Mouse (Mus musculus) mesoderm, embryonic 11.5 days (tissue): ENCODE measurements around the gene Atp5b.
"Not testable (repeated sequence)": the region's sequence is repeated elsewhere in the genome, so short reads cannot be mapped to it uniquely, and the experiment has no call there.

ENCODE experiments used
- DNase-seq: peaks from one replicate; pipeline ENCODE4 v3.0.0-alpha.2; 2012; ENCODE audit warnings: low read depth, low spot score

Atp5b gene

GRCm38 (mm10) chr10:128082880-128083421, at the start of gene Atp5b:
Gene Atp5b, plus strand, starts transcription at chr10:128083273.
- peak; percentile 99 for DNase-seq

GRCm38 (mm10) chr10:128036746-128037425, 46.2 kb upstream of the Atp5b start:
- DNase-seq, result peak; percentile 22

- no peak for DNase-seq
Measured at GRCm38 (mm10) chr10:128037921-128038320, 45.2 kb upstream of the Atp5b start.

- DNase-seq, result no peak
Measured at GRCm38 (mm10) chr10:128039167-128039566, 43.9 kb upstream of the Atp5b start.

DNA sequence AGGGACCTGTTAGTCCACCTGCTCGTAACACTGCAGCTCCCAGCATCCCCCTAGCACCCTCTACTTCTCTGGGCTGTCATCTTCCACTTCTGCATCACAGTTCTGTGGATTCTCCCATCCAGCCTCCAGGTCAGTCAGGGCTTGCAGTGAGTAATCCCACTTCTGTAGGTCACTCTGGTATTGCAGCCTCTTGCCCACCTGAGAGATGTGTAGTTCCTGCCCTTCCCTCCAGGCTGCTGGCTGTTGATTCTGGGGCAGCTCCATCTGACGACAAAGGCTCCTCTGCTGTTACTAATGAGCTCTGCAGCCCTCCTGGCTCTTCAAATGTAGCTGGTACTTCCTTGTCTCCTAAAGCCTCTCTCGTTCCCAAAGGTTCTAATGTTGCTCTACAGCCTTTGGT, 43.2 kb upstream of the Atp5b start:
- no peak for DNase-seq

GRCm38 (mm10) chr10:128040293-128040692, 42.8 kb upstream of the Atp5b start:
- DNase-seq, result no peak

DNA sequence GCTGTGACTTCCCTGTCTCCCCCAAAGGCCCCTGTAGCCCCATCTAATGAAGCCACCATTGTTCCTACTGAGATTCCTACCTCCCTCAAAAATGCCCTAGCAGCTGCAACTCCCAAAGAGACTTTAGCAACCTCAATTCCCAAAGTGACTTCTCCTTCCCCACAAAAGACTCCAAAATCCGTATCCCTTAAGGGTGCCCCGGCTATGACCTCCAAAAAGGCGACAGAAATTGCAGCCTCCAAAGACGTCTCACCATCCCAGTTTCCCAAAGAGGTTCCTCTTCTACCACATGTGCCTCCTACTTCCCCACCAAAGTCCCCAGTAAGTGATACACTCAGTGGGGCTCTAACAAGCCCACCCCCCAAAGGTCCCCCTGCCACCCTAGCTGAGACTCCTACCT, 41.4 kb upstream of the Atp5b start:
- no peak for DNase-seq

DNA sequence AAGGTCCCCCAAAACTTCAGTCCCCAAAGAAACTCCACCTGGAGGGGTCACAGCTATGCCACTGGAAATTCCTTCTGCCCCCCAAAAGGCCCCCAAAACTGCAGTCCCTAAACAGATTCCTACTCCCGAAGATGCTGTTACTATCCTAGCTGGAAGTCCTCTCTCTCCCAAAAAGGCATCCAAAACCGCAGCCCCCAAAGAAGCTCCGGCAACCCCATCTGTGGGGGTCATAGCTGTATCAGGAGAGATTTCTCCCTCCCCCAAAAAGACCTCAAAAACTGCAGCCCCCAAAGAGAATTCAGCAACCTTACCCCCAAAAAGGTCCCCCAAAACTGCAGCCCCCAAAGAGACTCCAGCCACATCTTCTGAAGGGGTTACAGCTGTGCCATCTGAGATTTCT, 40.6 kb upstream of the Atp5b start:
- no peak for DNase-seq

GRCm38 (mm10) chr10:128043041-128043835, 39.8 kb upstream of the Atp5b start:
- DNase-seq, result no peak

- DNase-seq, result no peak
Measured at GRCm38 (mm10) chr10:128048157-128048556, 34.9 kb upstream of the Atp5b start.

DNA sequence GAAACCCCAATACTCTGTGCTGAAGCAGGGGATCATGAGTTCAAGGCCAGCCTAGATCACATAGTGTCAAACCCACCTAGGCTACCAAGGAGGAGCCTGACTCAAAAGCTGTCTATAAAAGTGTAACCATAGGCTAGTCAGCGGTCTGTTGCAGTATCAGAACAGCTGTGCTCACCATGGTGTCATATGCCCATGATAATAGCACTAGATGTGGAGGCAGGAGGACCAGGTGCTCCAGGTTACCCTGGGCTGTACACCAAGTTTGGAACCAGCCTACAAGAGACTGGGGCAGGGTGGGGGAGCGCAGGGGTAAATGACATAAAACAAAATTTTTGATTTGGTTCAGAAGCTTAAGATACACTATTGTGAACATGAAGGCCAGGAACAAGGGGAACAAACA, 33.3 kb upstream of the Atp5b start:
- DNase-seq, result no peak

- DNase-seq, result no peak
Measured at GRCm38 (mm10) chr10:128050355-128050754, 32.7 kb upstream of the Atp5b start.

DNA sequence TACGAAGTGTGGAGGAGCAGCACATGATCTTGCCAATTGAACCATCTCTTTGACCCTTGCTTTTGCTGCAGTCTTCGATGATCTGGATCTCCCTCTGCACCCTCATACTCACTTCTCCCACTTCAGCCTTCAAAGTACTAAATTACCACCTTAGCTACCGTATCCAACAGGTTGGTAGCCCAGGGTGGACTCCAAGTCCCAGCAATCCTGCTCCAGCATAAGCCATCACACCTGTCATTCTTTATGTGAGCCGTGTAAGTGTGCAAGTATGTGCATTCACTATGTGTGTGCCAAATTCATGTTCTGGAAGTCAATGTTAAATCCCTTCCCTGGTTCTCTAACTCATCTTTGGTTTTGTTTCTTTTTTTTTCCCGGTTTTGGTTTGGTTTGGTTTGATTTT, 31.5 kb upstream of the Atp5b start:
- no peak for DNase-seq

DNA sequence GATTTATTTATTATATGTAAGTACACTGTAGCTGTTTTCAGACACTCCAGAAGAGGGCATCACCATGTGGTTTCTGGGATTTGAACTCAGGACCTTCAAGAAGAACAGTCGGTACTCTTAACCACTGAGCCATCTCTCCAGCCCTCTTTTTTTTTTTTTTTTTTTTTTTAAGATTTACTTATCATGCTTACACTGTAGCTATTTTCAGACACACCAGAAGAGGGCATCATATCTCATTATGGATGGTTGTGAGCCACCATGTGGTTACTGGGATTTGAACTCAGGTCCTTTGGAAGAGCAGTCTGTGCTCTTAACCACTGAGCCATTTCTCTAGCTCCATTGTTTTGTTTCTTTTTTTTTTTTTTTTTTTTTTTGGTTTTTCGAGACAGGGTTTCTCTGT, 30.9 kb upstream of the Atp5b start:
- DNase-seq, result not testable (repeated sequence)

DNA sequence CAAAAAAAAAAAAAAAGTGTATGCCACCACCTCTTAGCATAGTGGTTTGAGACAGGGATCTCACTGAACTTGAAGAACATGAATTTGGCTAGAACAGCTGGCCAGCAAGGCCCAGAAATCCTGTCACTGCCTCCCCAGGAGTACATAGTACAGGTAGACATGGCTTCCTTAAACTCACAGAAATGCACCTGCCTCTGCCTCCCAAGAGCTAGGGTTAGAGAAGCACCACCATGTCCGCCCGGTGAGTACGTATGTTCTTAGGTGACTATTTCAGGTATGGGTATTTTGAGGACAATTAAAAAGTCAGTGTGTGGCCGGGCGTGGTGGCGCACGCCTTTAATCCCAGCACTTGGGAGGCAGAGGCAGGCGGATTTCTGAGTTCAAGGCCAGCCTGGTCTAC, 30.1 kb upstream of the Atp5b start:
- DNase-seq, result no peak

DNA sequence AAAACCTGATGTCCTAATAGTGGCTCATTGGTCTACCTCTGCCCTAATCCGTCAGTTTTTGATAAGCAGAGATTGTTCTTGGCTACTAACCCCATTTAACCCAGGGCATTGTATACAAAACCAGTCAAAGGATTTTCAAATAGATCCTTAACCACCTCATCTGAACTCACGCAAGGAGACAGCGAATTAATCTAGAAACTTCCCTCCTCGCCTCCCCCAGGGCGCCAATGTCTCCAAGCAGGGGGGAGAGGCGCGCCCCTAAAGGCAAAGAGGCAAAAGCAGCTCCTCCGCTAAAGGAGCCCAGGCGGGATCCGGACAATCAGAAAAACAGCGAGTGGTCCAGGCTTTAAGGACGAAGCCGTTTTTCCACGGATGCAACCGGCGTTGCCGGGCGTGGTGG, 24.9 kb upstream of the Atp5b start:
- DNase-seq, result no peak

DNA sequence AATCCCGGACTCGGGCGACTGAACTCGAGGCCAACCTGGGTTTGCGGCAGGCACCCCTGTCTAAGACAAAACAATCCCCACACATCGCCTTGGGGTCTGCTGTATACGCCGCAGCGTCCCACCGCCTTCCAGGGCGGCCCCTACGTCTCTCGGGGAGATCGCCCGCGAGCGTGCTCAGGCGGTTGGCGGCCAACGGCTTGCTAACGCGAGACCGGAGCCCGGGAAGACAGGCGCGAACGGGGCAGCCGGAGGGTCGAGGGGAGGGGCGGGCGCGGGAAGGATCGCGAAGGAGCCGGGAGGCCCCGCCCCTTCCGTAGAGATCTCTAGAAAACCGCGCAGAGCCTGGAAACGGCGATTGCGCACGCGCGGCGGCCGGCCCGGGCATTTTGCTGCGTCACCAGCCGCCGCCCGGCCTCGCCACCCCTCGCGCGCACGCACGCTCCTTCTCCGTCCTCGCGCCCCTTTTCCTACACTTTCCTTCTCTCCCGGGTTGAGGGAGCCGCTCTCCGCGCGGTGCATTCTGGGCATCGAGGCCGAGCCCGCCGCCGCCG, 24.4 kb upstream of the Atp5b start, which contains the start of gene Ptges3:
Gene Ptges3 (plus strand): TSS at position 354 of the 551 bp plus-strand sequence.
- DNase-seq, result peak; percentile 97

GRCm38 (mm10) chr10:128059207-128059981, 23.7 kb upstream of the Atp5b start:
- DNase-seq, result peak; percentile 66

DNA sequence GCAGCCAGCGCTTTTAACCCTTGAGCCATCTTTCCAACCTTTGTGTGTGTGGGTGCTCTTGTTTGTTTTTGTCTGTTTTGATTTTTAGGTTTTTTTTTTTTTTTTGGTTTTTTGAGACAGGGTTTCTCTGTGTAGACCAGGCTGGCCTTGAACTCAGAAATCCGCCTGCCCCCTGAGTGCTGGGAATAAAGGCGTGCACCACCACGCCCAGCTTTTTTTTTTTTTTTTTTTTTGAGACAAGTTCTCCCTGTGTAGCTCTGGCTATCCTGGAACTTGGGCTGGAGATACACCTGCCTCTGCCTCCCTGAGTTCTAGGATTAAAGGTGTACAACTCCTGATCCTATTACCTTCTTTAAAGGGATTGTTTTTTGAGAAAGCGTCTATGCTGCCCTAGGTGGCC, 22.0 kb upstream of the Atp5b start:
- no peak for DNase-seq

DNA sequence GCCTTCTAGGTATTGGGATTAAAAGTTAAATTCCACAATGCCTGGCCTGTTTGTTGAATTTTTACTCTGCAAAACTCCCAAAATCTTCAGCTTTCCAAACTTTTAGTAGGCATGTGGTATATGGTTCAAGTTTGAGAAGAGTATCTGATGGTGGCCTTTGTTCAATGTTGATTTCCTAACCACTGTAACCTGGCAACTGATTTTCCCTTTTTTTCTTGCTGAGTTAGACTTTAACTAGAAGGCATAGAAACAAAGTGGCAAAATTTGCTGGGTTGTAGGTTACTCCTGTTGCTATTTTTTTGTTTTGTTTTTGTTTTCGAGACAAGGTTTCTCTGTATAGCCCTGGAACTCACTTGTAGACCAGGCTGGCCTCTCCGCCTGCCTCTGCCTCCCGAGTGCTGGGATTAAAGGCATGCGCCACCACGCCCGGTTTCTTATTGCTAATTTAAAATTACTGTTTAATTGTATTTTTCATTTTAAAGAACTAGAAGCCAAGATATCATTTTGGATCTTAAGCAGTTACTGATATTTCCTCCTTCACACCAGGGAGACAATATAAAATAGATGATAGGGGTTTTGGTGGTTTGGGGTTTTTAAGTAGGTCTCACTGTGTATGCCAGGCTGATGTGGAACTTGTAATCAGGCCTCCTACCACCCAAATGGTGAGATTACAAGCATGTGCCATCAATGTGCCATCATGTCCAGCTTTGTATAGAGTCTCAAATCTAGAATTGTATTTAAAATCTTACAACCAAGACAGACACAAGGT, 20.7 kb upstream of the Atp5b start:
- DNase-seq, result no peak

GRCm38 (mm10) chr10:128066072-128066471, 17.0 kb upstream of the Atp5b start:
- DNase-seq, result no peak
